In genomic region chr10:91575323-91576064, GRCm38 (mm10) we compare ENCODE assay signal across 19 mouse cellular contexts.
A peak's percentile ranks its signal among the peaks of the same experiment; 100 is the strongest.
DNase-seq lines count a peak whose midpoint lies in the region; ATAC-seq lines count a peak whose summit lies in the region.
"Had no signal": no experiment of that assay in that cellular context is flagged by ENCODE, and none has a peak within 500 bp of the region (broad histone marks: within the 10 kb centered on the region; RNA-seq: fewer than 3 reads in every experiment).

No protein-coding gene starts in this region.

- no peaks in the 10 kb centered on the region; the same call in 1 of the 2 replicates for H3K4me1 ChIP-seq in kidney, embryonic 16.5 days (ENCODE audit: insufficient read depth, low read length)
- 0 out of 2 replicates have a peak, but pooled peaks cover 3% of the 10 kb centered on the region for H3K4me1 ChIP-seq in kidney, embryonic 15.5 days
- H3K4me1 ChIP-seq in embryonic facial prominence, embryonic 10.5 days, result peaks cover 18% of the 10 kb centered on the region
- peaks cover 16% of the 10 kb centered on the region for H3K4me1 ChIP-seq in limb, embryonic 12.5 days (replicated peaks)
- H3K4me1 ChIP-seq: embryonic facial prominence, embryonic 15.5 days; hindbrain, embryonic 10.5 days; liver, embryonic 15.5 days; midbrain, embryonic 10.5 days had no signal

- peak; percentile 42; the same call in 1 of the 2 replicates for ATAC-seq in kidney, embryonic 16.5 days (ENCODE audit: low FRiP score, low TSS enrichment)
- no peak for ATAC-seq in kidney, embryonic 15.5 days (replicated peaks; ENCODE audit: low FRiP score)
- ATAC-seq in limb, embryonic 12.5 days (ENCODE audit: insufficient number of reproducible peaks, insufficient read depth, low FRiP score, low TSS enrichment, low read depth), result peak; percentile 63; the same call in 1 of the 2 replicates
- ATAC-seq: hindbrain, postnatal 0 days; intestine, postnatal 0 days had no signal

- H3K36me3 ChIP-seq in kidney, embryonic 16.5 days (ENCODE audit: insufficient read depth, low read length), result no peaks in the 10 kb centered on the region
- no peaks in the 10 kb centered on the region for H3K36me3 ChIP-seq in kidney, embryonic 15.5 days
- no peaks in the 10 kb centered on the region for H3K36me3 ChIP-seq in embryonic facial prominence, embryonic 10.5 days (replicated peaks)
- no peaks in the 10 kb centered on the region for H3K36me3 ChIP-seq in limb, embryonic 12.5 days
- H3K36me3 ChIP-seq: embryonic facial prominence, embryonic 15.5 days; hindbrain, embryonic 10.5 days; liver, embryonic 15.5 days; midbrain, embryonic 10.5 days; neural tube, embryonic 12.5 days had no signal

- H3K9me3 ChIP-seq in kidney, embryonic 16.5 days (ENCODE audit: low read length), result no peaks in the 10 kb centered on the region
- no peaks in the 10 kb centered on the region for H3K9me3 ChIP-seq in kidney, embryonic 15.5 days (replicated peaks)
- no peaks in the 10 kb centered on the region for H3K9me3 ChIP-seq in embryonic facial prominence, embryonic 10.5 days
- no peaks in the 10 kb centered on the region for H3K9me3 ChIP-seq in limb, embryonic 12.5 days
- H3K9me3 ChIP-seq: embryonic facial prominence, embryonic 15.5 days; hindbrain, embryonic 10.5 days; liver, embryonic 15.5 days; midbrain, embryonic 10.5 days; neural tube, embryonic 12.5 days had no signal

- H3K9ac ChIP-seq in kidney, embryonic 16.5 days (replicated peaks; ENCODE audit: low read length), result no peak overlapping the region
- no peak overlapping the region for H3K9ac ChIP-seq in kidney, embryonic 15.5 days
- no peak overlapping the region for H3K9ac ChIP-seq in limb, embryonic 12.5 days (replicated peaks)
- H3K9ac ChIP-seq: embryonic facial prominence, embryonic 15.5 days; liver, embryonic 15.5 days; neural tube, embryonic 12.5 days had no signal

- peak; percentile 22 for DNase-seq in brain, adult 2 months (ENCODE audit: low read depth, low spot score)
- peak; percentile 49 for DNase-seq in embryonic facial prominence, embryonic 10.5 days (ENCODE audit: low spot score)
- DNase-seq in embryo, embryonic 10 days (ENCODE audit: low spot score), result no peak
- no peak for DNase-seq in testis, postnatal 14 days (ENCODE audit: low spot score)
- DNase-seq: cerebellum, adult 9-10 months; heart, adult 2 months; thymus, postnatal 14 days had no signal

- no peak overlapping the region for H3K4me2 ChIP-seq in kidney, embryonic 16.5 days (replicated peaks; ENCODE audit: low read depth, low read length)
- no peak overlapping the region for H3K4me2 ChIP-seq in kidney, embryonic 15.5 days
- H3K4me2 ChIP-seq in limb, embryonic 12.5 days, result peak overlapping the region; percentile 22
- H3K4me2 ChIP-seq: embryonic facial prominence, embryonic 15.5 days; liver, embryonic 15.5 days; neural tube, embryonic 12.5 days had no signal

- no peaks in the 10 kb centered on the region for H3K27me3 ChIP-seq in kidney, embryonic 16.5 days (ENCODE audit: insufficient read depth, low read length)
- H3K27me3 ChIP-seq in kidney, embryonic 15.5 days, result no peaks in the 10 kb centered on the region
- no peaks in the 10 kb centered on the region for H3K27me3 ChIP-seq in embryonic facial prominence, embryonic 10.5 days (replicated peaks; ENCODE audit: low read depth, poor library complexity, severe bottlenecking)
- H3K27me3 ChIP-seq in limb, embryonic 12.5 days, result no peaks in the 10 kb centered on the region
- H3K27me3 ChIP-seq: embryonic facial prominence, embryonic 15.5 days; liver, embryonic 15.5 days; neural tube, embryonic 12.5 days had no signal

- H3K4me3 ChIP-seq in kidney, embryonic 16.5 days (ENCODE audit: low read length), result no peak overlapping the region
- H3K4me3 ChIP-seq in kidney, embryonic 15.5 days (replicated peaks), result no peak overlapping the region
- no peak overlapping the region for H3K4me3 ChIP-seq in embryonic facial prominence, embryonic 10.5 days
- H3K4me3 ChIP-seq in limb, embryonic 12.5 days (replicated peaks), result no peak overlapping the region
- H3K4me3 ChIP-seq: embryonic facial prominence, embryonic 15.5 days; heart, adult 2 months; hindbrain, embryonic 10.5 days; liver, embryonic 15.5 days; midbrain, embryonic 10.5 days; neural tube, embryonic 12.5 days had no signal

- no peak overlapping the region for H3K27ac ChIP-seq in kidney, embryonic 16.5 days (ENCODE audit: low read length)
- H3K27ac ChIP-seq in kidney, embryonic 15.5 days, result no peak overlapping the region
- peak overlapping the region; percentile 19; the same call in 1 of the 2 replicates for H3K27ac ChIP-seq in embryonic facial prominence, embryonic 10.5 days (replicated peaks)
- peak overlapping the region; percentile 72 for H3K27ac ChIP-seq in limb, embryonic 12.5 days
- H3K27ac ChIP-seq: embryonic facial prominence, embryonic 15.5 days; heart, adult 2 months; hindbrain, postnatal 0 days; liver, embryonic 15.5 days; macrophage; midbrain, embryonic 10.5 days; neural tube, embryonic 12.5 days; stomach, postnatal 0 days had no signal

- WGBS in kidney, embryonic 16.5 days, result 66% methylated on average over 17 of the region's 17 CpGs
- WGBS in kidney, embryonic 15.5 days, result 70% methylated on average over 17 of the region's 17 CpGs
- WGBS in embryonic facial prominence, embryonic 10.5 days, result 63% methylated on average over 17 of the region's 17 CpGs
- WGBS in limb, embryonic 12.5 days, result 32% methylated on average over 17 of the region's 17 CpGs

Comparison
In these comparisons a context has a peak if more than half of its experiments do, and no peak if none do; other contexts are left out.
1. H3K27ac ChIP-seq: peak in embryonic facial prominence, embryonic 10.5 days (single experiment) and limb, embryonic 12.5 days (single experiment); none in kidney, embryonic 16.5 days (single experiment) and kidney, embryonic 15.5 days (single experiment).
2. DNase-seq: peak in brain, adult 2 months (single experiment) and embryonic facial prominence, embryonic 10.5 days (single experiment); none in embryo, embryonic 10 days (single experiment) and testis, postnatal 14 days (single experiment).